Mouse (Mus musculus) heart, embryonic 14.5 days (tissue): ENCODE measurements at regions not wholly inside any gene's neighbourhood (a gene's known extent, or its start where the extent isn't known, plus 50 kb on each side); places are given as distances from the start of the nearest gene placed in this dataset.
A peak's percentile ranks its signal among the peaks of the same experiment; 100 is the strongest.

Source experiments
- ATAC-seq: fragments of 200-750 bp; cut with Nextera tagmentation; 2 replicates; pipeline ENCODE4 v1.8.0; 2017; ENCODE audit warnings: low read depth, moderate TSS enrichment; ENCODE audit not compliant: insufficient number of reproducible peaks, insufficient read depth, low FRiP score
- H3K27ac ChIP-seq, 2 experiments: fragments of 200-500 bp in 1 of 2; fragments of 300-500 bp in 1 of 2; sonication (generic) in 1 of 2; replicated peaks in 1 of 2; 2 replicates each; pipeline ENCODE4 v1.5.1; 2012 to 2014; ENCODE audit warnings: low read depth in 2 of 2, low read length in 2 of 2, control low read depth in 1 of 2, mild to moderate bottlenecking in 1 of 2, mixed read lengths in 1 of 2; ENCODE audit not compliant: control insufficient read depth in 1 of 2, insufficient read depth in 1 of 2
- H3K27me3 ChIP-seq: fragments of 300-500 bp; sonication (generic); 2 replicates; pipeline ENCODE4 v1.6.1; 2014; ENCODE audit warnings: mild to moderate bottlenecking, low read length, control low read depth; ENCODE audit not compliant: control insufficient read depth, insufficient read depth
- H3K36me3 ChIP-seq: fragments of 300-500 bp; sonication (generic); 2 replicates; pipeline ENCODE4 v1.6.1; 2014; ENCODE audit warnings: mild to moderate bottlenecking, control low read depth, low read length, mixed read lengths; ENCODE audit not compliant: control insufficient read depth, insufficient read depth
- H3K4me1 ChIP-seq, 2 experiments: fragments of 200-500 bp in 1 of 2; fragments of 300-500 bp in 1 of 2; sonication (generic) in 1 of 2; 2 replicates each; pipeline ENCODE4 v1.6.1; 2012 to 2014; ENCODE audit warnings: low read length in 2 of 2, control low read depth in 1 of 2, mixed read lengths in 1 of 2; ENCODE audit not compliant: control insufficient read depth in 2 of 2, insufficient read depth in 2 of 2
- H3K4me2 ChIP-seq: fragments of 300-500 bp; sonication (generic); 2 replicates; pipeline ENCODE4 v1.6.1; 2014; ENCODE audit warnings: mild to moderate bottlenecking, low read length
- H3K4me3 ChIP-seq, 2 experiments: fragments of 200-500 bp in 1 of 2; fragments of 300-500 bp in 1 of 2; sonication (generic) in 1 of 2; 2 replicates each; pipeline ENCODE4 v1.5.1; 2012 to 2014; ENCODE audit warnings: low read length in 2 of 2, mild to moderate bottlenecking in 2 of 2, control low read depth in 1 of 2, low read depth in 1 of 2, moderate library complexity in 1 of 2; ENCODE audit not compliant: control insufficient read depth in 1 of 2, insufficient read depth in 1 of 2
- H3K9ac ChIP-seq: fragments of 300-500 bp; sonication (generic); 2 replicates; pipeline ENCODE4 v1.6.1; 2014; ENCODE audit warnings: mild to moderate bottlenecking, low read length
- H3K9me3 ChIP-seq: fragments of 300-500 bp; sonication (generic); 2 replicates; pipeline ENCODE4 v1.6.1; 2016; ENCODE audit warnings: low read length, control low read depth; ENCODE audit not compliant: control insufficient read depth
- WGBS: fragments of 180-500 bp; shearing (Covaris S2); extraction: QIAGEN DNeasy Blood & Tissue Kit; methylation state at CpG from one replicate; pipeline ENCODE4 v1.1.7; 2014; 5-methylcytosine and 5-hydroxymethylcytosine counted together

DNA sequence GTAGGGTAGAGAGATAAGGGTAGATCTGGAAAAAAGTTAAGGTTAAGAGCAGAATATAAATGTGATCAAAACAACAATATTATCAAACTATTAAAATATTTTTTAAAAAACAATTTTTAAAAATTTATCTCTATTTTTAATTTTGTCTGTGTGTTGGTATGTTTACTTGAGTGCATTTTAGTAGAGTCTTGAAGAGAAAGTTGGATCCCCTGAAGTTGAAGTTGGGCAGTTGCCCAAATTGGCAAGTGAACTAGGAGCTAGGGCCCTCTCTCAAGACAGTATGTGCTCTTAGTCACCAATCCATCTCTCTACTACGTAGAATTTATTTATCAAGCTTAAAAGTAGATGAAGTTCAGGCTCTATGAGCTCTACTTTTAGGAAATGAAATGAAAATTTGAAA lies 59.9 kb downstream of the Adamts1 start:
- H3K9me3 ChIP-seq: no peaks in the 10 kb centered on the region
- H3K36me3 ChIP-seq: no peaks in the 10 kb centered on the region
- 71% methylated on average over 1 of the region's 1 CpGs for WGBS
- no peaks in the 10 kb centered on the region for H3K27me3 ChIP-seq
- peaks cover 5 to 20% of the 10 kb centered on the region in 2 experiments; a peak in 3 of 4 replicates for H3K4me1 ChIP-seq
- H3K4me3 ChIP-seq: no peak overlapping the region
- no peak for ATAC-seq
- H3K4me2 ChIP-seq: no peak overlapping the region
- H3K9ac ChIP-seq: no peak overlapping the region
- H3K27ac ChIP-seq: no peak overlapping the region

DNA sequence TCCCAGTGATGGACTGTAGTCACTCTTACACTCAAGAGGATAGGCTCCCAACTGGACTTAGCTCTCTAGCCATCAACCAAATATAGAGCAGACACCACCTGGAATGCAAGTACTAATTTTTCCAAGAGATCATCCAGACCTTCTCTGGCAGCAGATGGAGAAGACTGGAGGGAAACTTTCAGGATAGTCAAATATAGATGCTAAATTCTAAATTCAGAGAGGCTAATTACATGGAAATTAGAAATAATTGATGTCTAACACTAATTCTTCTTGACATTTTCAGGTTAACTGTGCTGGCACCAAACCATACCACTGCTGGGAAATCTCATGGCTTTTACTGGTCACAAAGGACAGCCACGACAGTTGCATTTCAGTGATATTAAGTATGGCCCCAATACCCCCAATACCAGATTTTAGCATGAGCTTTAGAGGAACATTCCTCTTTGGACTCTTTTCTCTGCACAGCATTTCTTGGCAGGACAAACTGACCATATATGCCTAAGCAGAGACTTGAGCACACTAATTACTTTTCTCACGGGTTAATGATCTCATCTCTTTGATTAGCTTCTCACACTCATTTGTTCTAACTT lies 64.2 kb downstream of the Adamts1 start:
- Histone ChIP-seq H3K9me3 (no peaks in the 10 kb centered on the region), H3K4me1 (no peaks in the 10 kb centered on the region), H3K4me3 (no peak overlapping the region), H3K36me3 (no peaks in the 10 kb centered on the region), H3K9ac (no peak overlapping the region), H3K4me2 (no peak overlapping the region), H3K27ac (no peak overlapping the region), H3K27me3 (no peaks in the 10 kb centered on the region)
- 75% methylated on average over 2 of the region's 2 CpGs for WGBS
- ATAC-seq: no peak

DNA sequence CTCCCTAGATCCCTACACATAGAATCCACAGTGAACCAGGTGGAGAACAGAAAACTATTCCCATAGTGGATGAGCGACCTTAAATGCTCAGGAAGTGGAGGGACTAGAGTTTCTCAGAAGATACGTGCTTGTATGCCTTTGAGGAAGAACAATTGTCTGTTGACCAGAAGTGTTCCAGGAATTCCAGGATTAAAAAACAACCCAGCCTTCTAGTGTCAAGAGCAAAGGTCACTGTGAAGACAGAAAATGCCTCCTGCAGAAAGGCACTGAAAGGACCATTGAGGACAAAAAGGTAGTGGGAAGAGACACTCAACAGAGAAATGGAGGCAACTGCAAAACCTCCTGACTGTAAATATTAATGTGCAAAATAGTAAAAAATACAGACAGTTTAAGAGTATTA lies 74.9 kb downstream of the Adamts1 start:
- no peak for ATAC-seq
- WGBS: 76% methylated on average over 2 of the region's 2 CpGs

DNA sequence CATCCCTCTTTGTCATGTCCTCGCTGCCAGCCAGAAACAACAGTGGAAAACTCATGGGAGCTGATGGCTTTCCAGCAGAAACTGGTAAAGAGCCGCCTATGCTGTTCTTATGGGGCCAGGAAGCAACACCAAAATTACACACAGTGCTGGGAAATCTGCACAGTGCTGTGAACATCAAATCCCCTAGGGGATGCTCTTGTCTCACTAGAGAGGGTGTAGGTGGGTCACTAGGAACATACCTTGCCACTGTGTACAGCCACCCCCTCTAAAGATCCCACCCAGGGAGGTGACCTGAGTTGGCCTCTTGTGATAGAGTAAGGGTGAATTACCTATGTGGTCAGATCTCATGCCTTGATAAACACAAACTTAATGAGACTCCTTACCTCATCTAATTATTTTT lies 80.9 kb downstream of the Adamts1 start:
- H3K36me3 ChIP-seq: no peaks in the 10 kb centered on the region
- no peak overlapping the region for H3K9ac ChIP-seq
- ATAC-seq: peak; percentile 76
- no peak overlapping the region for H3K4me2 ChIP-seq
- no peaks in the 10 kb centered on the region for H3K9me3 ChIP-seq
- WGBS: 46% methylated on average over 2 of the region's 2 CpGs
- H3K27ac ChIP-seq: no peak overlapping the region
- H3K4me1 ChIP-seq: no peaks in the 10 kb centered on the region
- no peak overlapping the region for H3K4me3 ChIP-seq
- H3K27me3 ChIP-seq: no peaks in the 10 kb centered on the region

More for the DNA sequence above, 74.9 kb downstream of the Adamts1 start:
- H3K4me1 ChIP-seq: no peaks in the 10 kb centered on the region
- no peak overlapping the region for H3K9ac ChIP-seq
- no peaks in the 10 kb centered on the region for H3K27me3 ChIP-seq
- H3K27ac ChIP-seq: no peak overlapping the region
- H3K36me3 ChIP-seq: no peaks in the 10 kb centered on the region
- no peaks in the 10 kb centered on the region for H3K9me3 ChIP-seq
- no peak overlapping the region for H3K4me3 ChIP-seq
- no peak overlapping the region for H3K4me2 ChIP-seq

DNA sequence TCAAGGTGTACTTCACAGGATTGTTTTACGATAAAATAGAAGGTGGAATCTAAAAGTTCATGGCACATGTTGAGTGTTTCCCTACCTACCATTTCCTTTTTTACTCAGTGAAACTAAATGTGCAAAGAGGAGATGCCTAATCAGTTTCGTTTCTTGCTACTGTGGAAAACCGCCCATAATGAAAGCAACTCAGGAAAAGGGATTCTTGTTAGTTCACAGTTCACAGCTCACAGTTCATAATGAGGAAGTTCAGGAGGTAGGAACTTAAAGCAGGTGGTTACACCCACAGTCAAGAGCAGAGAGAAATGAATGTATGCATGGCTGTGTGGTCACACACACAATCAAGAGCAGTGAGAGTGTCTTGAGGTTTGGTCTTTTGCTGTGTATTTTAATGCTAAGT lies 90.6 kb downstream of the Adamts1 start:
- WGBS: 89% methylated on average over 3 of the region's 3 CpGs
- ATAC-seq: no peak
- H3K4me3 ChIP-seq: no peak overlapping the region

DNA sequence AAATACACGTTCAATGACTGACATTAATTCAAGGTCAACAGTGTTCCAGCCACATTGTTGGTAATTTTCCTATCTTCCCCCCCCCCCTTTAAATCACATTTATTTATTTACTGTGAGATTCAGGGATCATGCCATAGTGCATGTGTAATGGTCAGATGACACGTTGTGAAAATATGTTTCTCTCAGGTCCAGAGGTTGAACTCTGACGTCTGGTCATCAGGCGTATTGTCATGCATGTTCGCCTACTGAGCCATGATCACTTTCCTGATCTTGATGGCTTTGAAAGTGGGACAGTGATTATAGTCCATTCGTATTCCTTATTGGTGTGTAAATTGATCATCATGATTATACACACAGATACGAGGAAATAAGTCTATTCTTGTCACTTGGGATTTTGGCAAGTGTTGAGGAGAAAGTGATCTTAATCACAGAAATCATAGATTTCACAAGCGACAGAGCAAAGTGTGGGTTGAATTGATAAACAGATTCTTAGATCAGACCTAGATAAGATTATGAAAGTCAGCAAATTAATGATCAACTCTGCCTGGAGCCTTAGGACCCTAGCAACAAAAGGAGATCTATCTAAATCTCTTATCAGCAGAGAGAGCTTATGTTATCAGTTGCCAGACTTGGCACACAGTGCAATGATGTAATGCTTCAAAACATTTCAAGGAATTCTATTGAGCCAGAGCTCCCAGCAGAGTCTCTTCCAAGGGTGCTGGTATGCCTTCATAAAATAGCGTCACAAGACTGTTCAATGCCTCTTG lies 98.5 kb downstream of the Adamts1 start:
- H3K27ac ChIP-seq: no peak overlapping the region
- no peak overlapping the region for H3K9ac ChIP-seq
- no peak overlapping the region for H3K4me3 ChIP-seq
- ATAC-seq: no peak
- no peaks in the 10 kb centered on the region for H3K36me3 ChIP-seq
- no peak overlapping the region for H3K4me2 ChIP-seq
- H3K27me3 ChIP-seq: no peaks in the 10 kb centered on the region
- 76% methylated on average over 9 of the region's 9 CpGs for WGBS
- H3K9me3 ChIP-seq: no peaks in the 10 kb centered on the region
- no peaks in the 10 kb centered on the region for H3K4me1 ChIP-seq

More for the DNA sequence above, 90.6 kb downstream of the Adamts1 start:
- H3K27me3 ChIP-seq: no peaks in the 10 kb centered on the region
- no peak overlapping the region for H3K9ac ChIP-seq
- H3K4me1 ChIP-seq: no peaks in the 10 kb centered on the region
- H3K4me2 ChIP-seq: no peak overlapping the region
- no peak overlapping the region for H3K27ac ChIP-seq
- no peaks in the 10 kb centered on the region for H3K9me3 ChIP-seq
- no peaks in the 10 kb centered on the region for H3K36me3 ChIP-seq

DNA sequence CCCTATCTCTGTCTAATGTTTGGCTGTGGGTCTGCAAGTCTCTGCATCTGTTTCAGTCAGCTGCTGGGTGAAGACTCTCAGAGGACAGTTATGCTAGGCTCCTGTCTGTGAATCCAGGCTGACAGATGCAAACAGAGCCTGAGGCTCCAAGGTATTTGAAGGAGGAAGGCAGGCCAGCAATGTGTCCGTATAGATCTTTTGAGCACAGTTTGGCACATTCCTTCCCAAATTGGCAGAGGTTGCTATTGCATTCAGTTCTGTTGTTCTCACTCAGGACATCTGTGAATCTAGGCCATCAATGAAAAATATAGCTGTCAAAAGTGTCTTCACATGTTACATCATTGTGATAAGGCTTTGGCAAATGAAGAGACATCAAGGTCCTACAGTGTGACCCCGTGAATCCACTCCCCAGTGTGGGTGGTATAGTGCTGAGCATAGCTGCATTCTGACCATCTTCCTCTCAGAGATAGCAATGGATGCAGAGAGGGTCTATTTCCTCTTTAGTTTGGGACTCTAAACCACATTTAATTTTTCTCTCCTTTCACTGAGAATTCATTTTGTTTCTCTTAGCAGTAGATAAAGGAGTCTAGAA lies 99.9 kb downstream of the Adamts1 start:
- H3K4me2 ChIP-seq: no peak overlapping the region
- no peaks in the 10 kb centered on the region for H3K36me3 ChIP-seq
- H3K9ac ChIP-seq: no peak overlapping the region
- no peak overlapping the region for H3K4me3 ChIP-seq
- H3K9me3 ChIP-seq: no peaks in the 10 kb centered on the region
- H3K27me3 ChIP-seq: no peaks in the 10 kb centered on the region
- WGBS: 74% methylated on average over 2 of the region's 2 CpGs
- no peak for ATAC-seq
- no peak overlapping the region for H3K27ac ChIP-seq
- no peaks in the 10 kb centered on the region for H3K4me1 ChIP-seq
